Mouse (Mus musculus) c-Kit-positive CD71-negative TER-119-negative erythroid progenitor cells, embryonic 14.5 days (primary cell): ENCODE results near the gene Exoc3l4.

Source experiments
- DNase-seq: peaks from one replicate; pipeline ENCODE4 v3.0.0-alpha.2; 2013; ENCODE audit warnings: low read depth

Gene Exoc3l4

GRCm38 (mm10) chr12:111411631-111412355, 5.0 kb upstream of the Exoc3l4 start:
- DNase-seq, result no peak

- DNase-seq, result no peak
Observed at GRCm38 (mm10) chr12:111412581-111413284, 4.1 kb upstream of the Exoc3l4 start.

GRCm38 (mm10) chr12:111413300-111413699, 3.5 kb upstream of the Exoc3l4 start:
- peak; percentile 82 for DNase-seq

GRCm38 (mm10) chr12:111419918-111420317, 3.1 kb downstream of the Exoc3l4 start:
- DNase-seq, result no peak

- no peak for DNase-seq
Observed at GRCm38 (mm10) chr12:111420946-111421709, 4.3 kb downstream of the Exoc3l4 start.

- no peak for DNase-seq
Observed at GRCm38 (mm10) chr12:111422852-111423251, 6.0 kb downstream of the Exoc3l4 start.

GRCm38 (mm10) chr12:111423570-111424129, 6.8 kb downstream of the Exoc3l4 start:
- DNase-seq, result no peak

- DNase-seq, result no peak
Observed at GRCm38 (mm10) chr12:111424547-111424946, 7.7 kb downstream of the Exoc3l4 start.

- peak; percentile 70 for DNase-seq
Observed at GRCm38 (mm10) chr12:111425258-111425657, 8.4 kb downstream of the Exoc3l4 start.

GRCm38 (mm10) chr12:111425789-111426460, 9.1 kb downstream of the Exoc3l4 start:
- peak; percentile 82 for DNase-seq

GRCm38 (mm10) chr12:111427438-111428113, 10.8 kb downstream of the Exoc3l4 start:
- no peak for DNase-seq

GRCm38 (mm10) chr12:111428364-111428763, 11.5 kb downstream of the Exoc3l4 start:
- DNase-seq, result no peak

GRCm38 (mm10) chr12:111428961-111429911, 12.4 kb downstream of the Exoc3l4 start:
- no peak for DNase-seq

GRCm38 (mm10) chr12:111430049-111430867, 13.4 kb downstream of the Exoc3l4 start:
- no peak for DNase-seq

GRCm38 (mm10) chr12:111430868-111431817, 14.3 kb downstream of the Exoc3l4 start:
- no peak for DNase-seq

GRCm38 (mm10) chr12:111432097-111432496, 15.3 kb downstream of the Exoc3l4 start:
- DNase-seq, result no peak

- no peak for DNase-seq
Observed at GRCm38 (mm10) chr12:111432751-111433331, 16.0 kb downstream of the Exoc3l4 start.
